Mouse (Mus musculus) CH12.LX (cell line): ENCODE data around the gene Olfr114. TPM values are rescaled to one million over a fixed set of nuclear protein-coding genes. Genes with fewer than 3 reads are reported as not detected.

Experiments
- polyA plus RNA-seq: library from polyadenylated mRNA; unstranded; fragments of >175 nt; gene quantifications from 2 replicates; pipeline ENCODE4 v1.2.1, GENCODE M21; 2012; ENCODE audit warnings: low read depth; ENCODE audit not compliant: insufficient read length
- total RNA-seq, 2 experiments: library from RNA; depleted of rRNA; stranded (reverse); fragments of 300-350 nt in 1 of 2; fragments of >200 nt in 1 of 2; gene quantifications; 2 replicates each; pipeline ENCODE4 v1.2.3; 2012 to 2014

The Olfr114 gene
- total and polyA plus RNA-seq, 3 experiments, result not detected

Other genes starting within 250 kb of the Olfr114 start
Only the 20 nearest of the 22 such genes appear.
- not detected in 2 replicates for gene Olfr105-ps, start 213.7 kb downstream of the Olfr114 start, total RNA-seq (2012; rRNA removed)
- not detected in 2 replicates for gene Olfr105-ps, start 213.7 kb downstream of the Olfr114 start, total RNA-seq (2014; rRNA removed)
- gene Olfr105-ps, start 213.7 kb downstream of the Olfr114 start, polyA plus RNA-seq, result not detected in 2 replicates
- gene Olfr106-ps, start 202.3 kb downstream of the Olfr114 start, total RNA-seq (2012; rRNA removed), result not detected in 2 replicates
- gene Olfr106-ps, start 202.3 kb downstream of the Olfr114 start, total RNA-seq (2014; rRNA removed), result not detected in 2 replicates
- gene Olfr106-ps, start 202.3 kb downstream of the Olfr114 start, polyA plus RNA-seq, result not detected in 2 replicates
- not detected in 2 replicates for gene Olfr107, start 193.5 kb downstream of the Olfr114 start, total RNA-seq (2012; rRNA removed)
- not detected in 2 replicates for gene Olfr107, start 193.5 kb downstream of the Olfr114 start, total RNA-seq (2014; rRNA removed)
- 0.05 TPM in 1 of 2 replicates, not detected in the other for gene Olfr107, start 193.5 kb downstream of the Olfr114 start, polyA plus RNA-seq
- gene Olfr108, start 147.3 kb downstream of the Olfr114 start, total RNA-seq (2012; rRNA removed), result not detected in 2 replicates
- gene Olfr108, start 147.3 kb downstream of the Olfr114 start, total RNA-seq (2014; rRNA removed), result not detected in 2 replicates
- gene Olfr108, start 147.3 kb downstream of the Olfr114 start, polyA plus RNA-seq, result not detected in 2 replicates
- gene Olfr109, start 133.8 kb downstream of the Olfr114 start, total RNA-seq (2012; rRNA removed), result not detected in 2 replicates
- not detected in 2 replicates for gene Olfr109, start 133.8 kb downstream of the Olfr114 start, total RNA-seq (2014; rRNA removed)
- not detected in 2 replicates for gene Olfr109, start 133.8 kb downstream of the Olfr114 start, polyA plus RNA-seq
- gene H2-M2, start 109.2 kb downstream of the Olfr114 start, total RNA-seq (2012; rRNA removed), result not detected in 2 replicates
- not detected in 2 replicates for gene H2-M2, start 109.2 kb downstream of the Olfr114 start, total RNA-seq (2014; rRNA removed)
- 2.1 and 2.9 TPM in 2 replicates for gene H2-M2, start 109.2 kb downstream of the Olfr114 start, polyA plus RNA-seq
- gene Olfr110, start 100.3 kb downstream of the Olfr114 start, total RNA-seq (2012; rRNA removed), result not detected in 2 replicates
- not detected in 2 replicates for gene Olfr110, start 100.3 kb downstream of the Olfr114 start, total RNA-seq (2014; rRNA removed)
- not detected in 2 replicates for gene Olfr110, start 100.3 kb downstream of the Olfr114 start, polyA plus RNA-seq
- gene Olfr111, start 84.7 kb downstream of the Olfr114 start, total RNA-seq (2012; rRNA removed), result not detected in 2 replicates
- gene Olfr111, start 84.7 kb downstream of the Olfr114 start, total RNA-seq (2014; rRNA removed), result not detected in 2 replicates
- gene Olfr111, start 84.7 kb downstream of the Olfr114 start, polyA plus RNA-seq, result not detected in 2 replicates
- not detected in 2 replicates for gene Olfr112, start 23.3 kb downstream of the Olfr114 start, total RNA-seq (2012; rRNA removed)
- gene Olfr112, start 23.3 kb downstream of the Olfr114 start, total RNA-seq (2014; rRNA removed), result not detected in 2 replicates
- not detected in 2 replicates for gene Olfr112, start 23.3 kb downstream of the Olfr114 start, polyA plus RNA-seq
- gene Olfr113, start 15.1 kb downstream of the Olfr114 start, total RNA-seq (2012; rRNA removed), result not detected in 2 replicates
- not detected in 2 replicates for gene Olfr113, start 15.1 kb downstream of the Olfr114 start, total RNA-seq (2014; rRNA removed)
- not detected in 2 replicates for gene Olfr113, start 15.1 kb downstream of the Olfr114 start, polyA plus RNA-seq
- not detected in 2 replicates for gene Olfr115, start 34.4 kb upstream of the Olfr114 start, total RNA-seq (2012; rRNA removed)
- gene Olfr115, start 34.4 kb upstream of the Olfr114 start, total RNA-seq (2014; rRNA removed), result not detected in 2 replicates
- gene Olfr115, start 34.4 kb upstream of the Olfr114 start, polyA plus RNA-seq, result not detected in 2 replicates
- not detected in 2 replicates for gene Olfr116, start 34.5 kb upstream of the Olfr114 start, total RNA-seq (2012; rRNA removed)
- not detected in 2 replicates for gene Olfr116, start 34.5 kb upstream of the Olfr114 start, total RNA-seq (2014; rRNA removed)
- gene Olfr116, start 34.5 kb upstream of the Olfr114 start, polyA plus RNA-seq, result not detected in 2 replicates
- not detected in 2 replicates for gene Olfr117, start 71.0 kb upstream of the Olfr114 start, total RNA-seq (2012; rRNA removed)
- gene Olfr117, start 71.0 kb upstream of the Olfr114 start, total RNA-seq (2014; rRNA removed), result not detected in 2 replicates
- gene Olfr117, start 71.0 kb upstream of the Olfr114 start, polyA plus RNA-seq, result not detected in 2 replicates
- not detected in 2 replicates for gene Olfr118, start 74.2 kb upstream of the Olfr114 start, total RNA-seq (2012; rRNA removed)
- not detected in 2 replicates for gene Olfr118, start 74.2 kb upstream of the Olfr114 start, total RNA-seq (2014; rRNA removed)
- not detected in 2 replicates for gene Olfr118, start 74.2 kb upstream of the Olfr114 start, polyA plus RNA-seq
- not detected in 2 replicates for gene Olfr119, start 103.8 kb upstream of the Olfr114 start, total RNA-seq (2012; rRNA removed)
- gene Olfr119, start 103.8 kb upstream of the Olfr114 start, total RNA-seq (2014; rRNA removed), result not detected in 2 replicates
- not detected in 2 replicates for gene Olfr119, start 103.8 kb upstream of the Olfr114 start, polyA plus RNA-seq
- gene Olfr120, start 129.1 kb upstream of the Olfr114 start, total RNA-seq (2012; rRNA removed), result not detected in 2 replicates
- gene Olfr120, start 129.1 kb upstream of the Olfr114 start, total RNA-seq (2014; rRNA removed), result not detected in 2 replicates
- not detected in 2 replicates for gene Olfr120, start 129.1 kb upstream of the Olfr114 start, polyA plus RNA-seq
- gene Olfr121, start 156.1 kb upstream of the Olfr114 start, total RNA-seq (2012; rRNA removed), result not detected in 2 replicates
- not detected in 2 replicates for gene Olfr121, start 156.1 kb upstream of the Olfr114 start, total RNA-seq (2014; rRNA removed)
- gene Olfr121, start 156.1 kb upstream of the Olfr114 start, polyA plus RNA-seq, result not detected in 2 replicates
- gene Olfr122, start 175.9 kb upstream of the Olfr114 start, total RNA-seq (2012; rRNA removed), result not detected in 2 replicates
- not detected in 2 replicates for gene Olfr122, start 175.9 kb upstream of the Olfr114 start, total RNA-seq (2014; rRNA removed)
- not detected in 2 replicates for gene Olfr122, start 175.9 kb upstream of the Olfr114 start, polyA plus RNA-seq
- gene Olfr123, start 200.8 kb upstream of the Olfr114 start, total RNA-seq (2012; rRNA removed), result not detected in 2 replicates
- gene Olfr123, start 200.8 kb upstream of the Olfr114 start, total RNA-seq (2014; rRNA removed), result not detected in 2 replicates
- not detected in 2 replicates for gene Olfr123, start 200.8 kb upstream of the Olfr114 start, polyA plus RNA-seq
- not detected in 2 replicates for gene Olfr124, start 207.1 kb upstream of the Olfr114 start, total RNA-seq (2012; rRNA removed)
- gene Olfr124, start 207.1 kb upstream of the Olfr114 start, total RNA-seq (2014; rRNA removed), result not detected in 2 replicates
- not detected in 2 replicates for gene Olfr124, start 207.1 kb upstream of the Olfr114 start, polyA plus RNA-seq